Mouse (Mus musculus) frontal cortex, postnatal 10 days (tissue): ENCODE results near the gene Olfr402.
"Not testable (repeated sequence)": the region's sequence is repeated elsewhere in the genome, so short reads cannot be mapped to it uniquely, and the experiment has no call there.

Source experiments
- DNase-seq, 2 experiments: peaks; one replicate each; pipeline ENCODE4 v3.0.0; 2022; ENCODE audit warnings: low spot score in 2 of 2, mixed read lengths in 1 of 2

Gene Olfr402

DNA sequence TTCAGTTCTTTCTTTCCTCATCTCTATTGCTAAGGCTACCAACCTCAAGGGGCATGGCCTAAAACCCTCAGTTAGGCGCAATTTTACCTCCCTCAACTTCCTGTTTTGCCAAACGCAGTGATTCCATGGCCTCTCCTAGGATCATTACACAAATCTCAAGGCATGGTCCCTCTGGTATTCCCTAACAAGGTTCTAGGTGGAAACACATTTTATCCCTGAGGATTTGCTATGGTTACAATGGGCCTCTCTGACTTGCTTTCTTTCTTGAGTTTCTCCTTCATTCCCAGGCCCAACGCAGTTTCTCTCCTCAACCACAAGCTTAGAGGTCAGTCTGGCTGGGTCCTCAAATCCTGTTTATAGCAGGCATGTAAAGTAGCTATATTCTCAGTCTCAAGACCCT is at the start of gene Olfr402:
Olfr402 (plus strand) TSS at position 301 of the 400 bp plus-strand sequence.
- no peak for DNase-seq

- DNase-seq: no peak
Measured at GRCm38 (mm10) chr11:74105066-74105465, 48.3 kb upstream of the Olfr402 start.

- DNase-seq: no peak
Measured at GRCm38 (mm10) chr11:74113412-74113811, 39.9 kb upstream of the Olfr402 start, which contains the start of gene Olfr401. Olfr401 (plus strand) TSS chr11:74113712.

GRCm38 (mm10) chr11:74140001-74140400 is 13.3 kb upstream of the Olfr402 start:
- DNase-seq: not testable (repeated sequence)

- no peak for DNase-seq
Measured at GRCm38 (mm10) chr11:74145866-74146265, 7.5 kb upstream of the Olfr402 start.

- no peak for DNase-seq
Measured at GRCm38 (mm10) chr11:74168771-74169170, 15.4 kb downstream of the Olfr402 start.

DNA sequence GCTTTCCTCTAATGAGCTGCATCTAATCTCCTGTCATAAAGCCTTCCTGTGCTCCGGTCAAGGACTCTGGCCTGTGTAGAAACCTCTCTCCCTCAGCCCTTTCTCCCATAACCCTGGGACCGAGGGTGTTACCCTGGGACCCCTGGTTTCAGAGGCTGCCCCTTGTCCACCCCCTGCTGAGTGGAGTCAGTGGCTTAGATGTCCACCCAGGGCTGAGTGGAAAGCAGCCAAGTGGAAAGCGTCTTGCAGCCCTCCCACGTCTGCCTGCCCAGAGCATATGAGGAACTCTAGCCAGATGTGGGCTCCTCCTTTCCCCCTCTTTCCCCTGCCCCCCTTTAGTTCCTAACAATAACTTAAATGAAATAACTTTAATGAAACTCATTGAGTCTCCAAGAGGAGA is 29.8 kb downstream of the Olfr402 start:
- no peak for DNase-seq

- DNase-seq: no peak
Measured at GRCm38 (mm10) chr11:74183745-74184144, 30.4 kb downstream of the Olfr402 start.

GRCm38 (mm10) chr11:74185949-74186348 is 32.6 kb downstream of the Olfr402 start, which contains the start of gene Olfr403:
Olfr403 (plus strand) TSS chr11:74186249.
- no peak for DNase-seq
